Mouse (Mus musculus) lung, adult 10 weeks (tissue): ENCODE data around the gene Gnat1. TPM values are rescaled to one million over a fixed set of nuclear protein-coding genes. Genes with fewer than 3 reads are reported as not detected.

ENCODE experiments used
- polyA plus RNA-seq: library from polyadenylated mRNA; stranded (reverse); fragments of 350-450 nt; fragmentation: Illumina TruSeq; extraction: RNeasy Lipid Tissue Mini Kit (QIAGEN cat#74804); gene quantifications from one replicate; pipeline ENCODE4 v1.2.3, GENCODE M21; 2014; ENCODE audit warnings: low read depth, low replicate concordance; ENCODE audit not compliant: insufficient read depth

Gene Gnat1
- not detected for polyA plus RNA-seq

DNA sequence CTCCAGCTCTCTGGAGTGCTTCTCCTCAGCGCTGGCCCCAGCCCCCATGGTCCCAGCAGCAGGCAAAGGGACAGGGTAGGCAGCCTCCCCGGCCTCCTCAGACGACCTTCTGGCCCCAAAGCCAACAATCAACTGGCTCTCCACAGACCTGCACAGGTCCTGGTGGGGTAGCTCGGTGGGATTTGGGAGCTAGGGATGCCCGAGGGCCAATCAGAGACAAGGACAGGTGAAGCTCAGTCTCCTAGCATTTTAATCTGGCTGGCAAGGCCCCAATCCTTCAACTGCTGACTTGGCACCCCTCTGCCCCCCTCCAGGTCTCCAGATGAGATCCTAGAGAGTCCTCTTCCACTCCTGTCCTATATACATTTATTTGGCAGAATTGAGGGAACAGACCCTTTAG, at the start of gene Gnat1:
Gnat1 (minus strand) TSS at position 212 of the 400 bp plus-strand sequence.

DNA sequence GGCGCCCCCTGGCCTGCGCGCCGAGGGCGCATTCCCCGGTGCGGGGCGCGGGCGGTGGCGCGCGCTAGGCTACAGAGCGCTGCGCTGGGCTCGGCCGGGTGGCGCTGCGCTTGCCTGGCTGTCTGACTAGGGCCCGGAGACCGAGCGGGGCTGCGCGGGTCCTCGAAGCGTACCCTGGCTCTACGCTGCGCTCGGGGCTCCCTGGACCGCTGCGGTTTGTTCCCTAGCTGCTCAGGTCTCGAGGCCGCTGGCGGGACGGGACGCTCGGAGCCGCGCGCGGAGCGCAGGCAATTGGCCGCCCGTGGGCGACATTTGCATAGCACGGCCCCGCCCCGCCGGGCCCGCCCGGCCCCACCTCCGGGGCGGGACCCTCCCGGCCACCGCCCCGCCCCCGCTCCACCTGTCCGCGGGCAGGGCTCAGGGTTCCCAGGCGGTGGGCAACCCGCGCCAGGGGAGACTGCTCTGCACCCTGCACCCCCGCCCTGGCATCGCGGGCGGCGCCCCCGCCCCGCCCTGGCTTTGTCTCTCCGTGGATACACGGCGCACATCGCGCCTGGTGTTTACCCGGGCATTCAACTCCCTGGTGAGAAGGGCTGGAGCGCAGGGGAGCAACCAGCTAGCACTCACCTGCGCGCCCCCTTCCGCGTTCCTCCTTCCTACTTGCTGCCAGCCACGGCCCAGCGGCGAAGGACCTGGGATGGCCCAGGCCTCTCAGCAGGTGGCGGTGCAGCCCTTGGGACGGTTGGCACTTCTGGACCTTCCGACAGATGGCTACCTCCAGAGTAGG, 30.4 kb upstream of the Gnat1 start, which contains the start of gene Sema3f:
Sema3f (minus strand) TSS at position 779 of the 787 bp plus-strand sequence.

DNA sequence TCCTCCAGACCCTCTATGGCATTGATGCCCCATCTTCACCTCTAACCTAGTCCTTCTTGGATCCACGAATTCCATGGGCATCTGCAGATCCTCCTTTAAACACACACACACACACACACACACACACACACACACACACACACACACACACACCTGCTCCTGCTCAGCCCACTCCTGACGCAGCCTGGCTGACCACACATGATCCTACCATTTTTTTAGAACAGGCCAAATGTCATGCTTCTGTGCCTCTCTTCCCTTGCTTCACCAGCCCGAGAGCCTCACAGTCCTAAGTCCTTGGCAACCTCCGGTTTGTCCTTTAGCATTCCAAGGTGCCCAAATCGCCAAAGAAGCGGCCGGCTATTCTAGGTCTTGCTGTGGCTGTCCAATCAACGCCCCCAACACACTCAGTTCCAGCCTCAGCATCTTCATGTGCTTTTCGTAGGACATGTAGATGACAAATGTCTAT, 10.0 kb downstream of the Gnat1 start, which contains the start of gene Slc38a3:
Slc38a3 (minus strand) TSS at position 51 of the 466 bp plus-strand sequence.

DNA sequence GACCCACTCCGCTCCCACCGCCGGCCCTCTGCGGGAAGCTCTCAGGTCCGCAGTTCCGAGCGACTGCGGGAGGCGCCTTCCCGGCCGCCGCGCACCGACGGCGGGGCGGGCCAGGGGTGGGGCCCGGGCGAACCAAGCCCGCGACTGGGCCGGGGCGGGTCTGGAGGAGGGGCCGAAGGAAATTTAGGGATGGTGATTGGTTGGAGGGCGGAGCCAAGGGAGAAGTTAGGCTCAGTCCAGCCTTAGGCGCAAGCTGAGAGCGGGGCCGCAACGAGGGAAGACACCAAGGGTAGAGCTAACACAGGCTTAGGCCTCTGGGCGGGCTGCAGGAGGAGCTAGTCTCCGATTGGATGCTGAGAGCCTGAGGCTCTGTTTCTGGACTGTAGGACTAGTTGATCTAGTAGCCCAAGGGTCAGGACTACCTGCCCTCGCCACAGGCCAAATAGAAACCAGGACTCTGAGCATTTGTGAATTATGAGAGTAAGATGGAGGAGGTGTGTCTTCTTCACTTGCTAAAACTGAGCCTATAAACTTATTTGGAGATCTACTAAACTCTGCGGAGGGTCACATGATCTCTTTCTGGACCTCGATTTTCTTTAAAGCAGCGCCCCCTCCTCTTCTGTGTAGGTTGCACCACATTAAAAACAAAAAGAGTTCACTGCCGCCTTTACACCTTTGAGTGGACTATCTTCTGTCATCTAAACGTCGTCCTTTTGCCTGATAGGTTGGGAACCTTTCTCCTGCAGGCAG, 44.1 kb downstream of the Gnat1 start, which contains the start of gene Gnai2:
Gnai2 (minus strand) TSS at position 89 of the 750 bp plus-strand sequence.

Other genes starting within 250 kb of the Gnat1 start
- gene Tmem115, start 145.8 kb downstream of the Gnat1 start, polyA plus RNA-seq = 22.6 TPM
- gene Cyb561d2, start 137.5 kb downstream of the Gnat1 start, polyA plus RNA-seq = 16.0 TPM
- 20.2 TPM for gene Nprl2, start 137.5 kb downstream of the Gnat1 start, polyA plus RNA-seq
- 11.5 TPM for gene Zmynd10, start 132.4 kb downstream of the Gnat1 start, polyA plus RNA-seq
- gene Rassf1, start 128.2 kb downstream of the Gnat1 start, polyA plus RNA-seq = 48.4 TPM
- 34.0 TPM for gene Tusc2, start 116.5 kb downstream of the Gnat1 start, polyA plus RNA-seq
- gene Hyal2, start 111.8 kb downstream of the Gnat1 start, polyA plus RNA-seq = 90.7 TPM
- 7.3 TPM for gene Hyal1, start 102.8 kb downstream of the Gnat1 start, polyA plus RNA-seq
- 23.3 TPM for gene Naa80, start 100.8 kb downstream of the Gnat1 start, polyA plus RNA-seq
- 0.70 TPM for gene Hyal3, start 98.9 kb downstream of the Gnat1 start, polyA plus RNA-seq
- 13.8 TPM for gene Ifrd2, start 92.1 kb downstream of the Gnat1 start, polyA plus RNA-seq
- 23.9 TPM for gene Sema3b, start 70.5 kb downstream of the Gnat1 start, polyA plus RNA-seq
- gene Gnai2, start 44.3 kb downstream of the Gnat1 start, polyA plus RNA-seq = 294 TPM
- 0.32 TPM for gene Slc38a3, start 10.2 kb downstream of the Gnat1 start, polyA plus RNA-seq
- 64.9 TPM for gene Sema3f, start 30.8 kb upstream of the Gnat1 start, polyA plus RNA-seq
- gene Rbm5, start 91.3 kb upstream of the Gnat1 start, polyA plus RNA-seq = 46.7 TPM
- gene Rbm6, start 193.5 kb upstream of the Gnat1 start, polyA plus RNA-seq = 30.7 TPM
- 12.0 TPM for gene Mon1a, start 208.4 kb upstream of the Gnat1 start, polyA plus RNA-seq
- gene Mst1r, start 227.2 kb upstream of the Gnat1 start, polyA plus RNA-seq = 2.1 TPM
- gene Actl11, start 248.8 kb upstream of the Gnat1 start, polyA plus RNA-seq = not detected